Mouse (Mus musculus) ES-E14 (cell line): ENCODE results near the gene Nprl2. TPM values are rescaled to one million over a fixed set of nuclear protein-coding genes. Genes with fewer than 3 reads are reported as not detected.

ENCODE experiments used
- DNase-seq: peaks from one replicate; pipeline ENCODE4 v3.0.0-alpha.2; 2013; ENCODE audit warnings: low read depth, low spot score
- H3K27ac ChIP-seq: 2 replicates; pipeline ENCODE4 v1.5.1; 2012; ENCODE audit warnings: low read depth, mild to moderate bottlenecking, low read length, moderate library complexity, mixed read lengths; ENCODE audit not compliant: poor library complexity, insufficient read depth, severe bottlenecking
- H3K36me3 ChIP-seq: 2 replicates; pipeline ENCODE4 v1.6.1; 2012; ENCODE audit warnings: mild to moderate bottlenecking, low read length, moderate library complexity, mixed read lengths; ENCODE audit not compliant: control insufficient read depth, poor library complexity, insufficient read depth, severe bottlenecking
- H3K4me1 ChIP-seq, 2 experiments: fragments of 150-350 bp in 1 of 2; sonication (generic) in 1 of 2; 2 replicates each; pipeline ENCODE4 v1.6.1; 2012; ENCODE audit warnings: low read length in 2 of 2, mild to moderate bottlenecking in 1 of 2, mixed read lengths in 1 of 2; ENCODE audit not compliant: control insufficient read depth in 2 of 2, insufficient read depth in 2 of 2, poor library complexity in 1 of 2
- H3K4me3 ChIP-seq, 2 experiments: fragments of 150-350 bp in 1 of 2; sonication (generic) in 1 of 2; 2 replicates each; pipeline ENCODE4 v1.5.1; 2012; ENCODE audit warnings: low read length in 2 of 2, low read depth in 1 of 2, mild to moderate bottlenecking in 1 of 2, mixed read lengths in 1 of 2; ENCODE audit not compliant: insufficient read depth in 1 of 2, poor library complexity in 1 of 2, severe bottlenecking in 1 of 2
- H3K9ac ChIP-seq: 2 replicates; pipeline ENCODE4 v1.6.1; 2012; ENCODE audit warnings: low read depth, mild to moderate bottlenecking, low read length, mixed read lengths; ENCODE audit not compliant: poor library complexity, insufficient read depth, severe bottlenecking
- H3K9me3 ChIP-seq: fragments of 150-350 bp; sonication (generic); 2 replicates; pipeline ENCODE4 v1.6.1; 2012; ENCODE audit warnings: low read depth, mild to moderate bottlenecking, low read length; ENCODE audit not compliant: control insufficient read depth, insufficient read depth
- CHD2 ChIP-seq: IDR thresholded peaks from 2 replicates; pipeline ENCODE4 v1.6.1; 2014; ENCODE audit warnings: mild to moderate bottlenecking, low read depth, low read length, inconsistent platforms
- HCFC1 ChIP-seq: IDR thresholded peaks from 2 replicates; pipeline ENCODE4 v1.6.1; 2012; ENCODE audit warnings: low read length, inconsistent platforms, borderline replicate concordance; ENCODE audit not compliant: insufficient read depth
- MAFK ChIP-seq: IDR thresholded peaks from 2 replicates; pipeline ENCODE4 v1.6.1; 2014; ENCODE audit warnings: mild to moderate bottlenecking, low read depth, low read length, inconsistent platforms; ENCODE audit not compliant: insufficient read depth
- ZC3H11A ChIP-seq: IDR thresholded peaks from 2 replicates; pipeline ENCODE4 v1.6.1; 2012; ENCODE audit warnings: low read depth, mild to moderate bottlenecking, inconsistent platforms, low read length, borderline replicate concordance
- ZNF384 ChIP-seq: IDR thresholded peaks from 2 replicates; pipeline ENCODE4 v1.6.1; 2012; ENCODE audit warnings: low read depth, low read length, inconsistent platforms
- in situ Hi-C, 2 experiments: fragments of 600-800 bp; cut with MboI; formaldehyde crosslinking; loops; one replicate each; pipeline ENCODE4 v1.15.1; 2025; ENCODE audit warnings: low sequenced_read_pairs in 2 of 2, inconsistent platforms in 1 of 2; ENCODE audit not compliant: unreplicated experiment in 2 of 2
- total RNA-seq: library from RNA; depleted of rRNA; stranded (reverse); fragments of 300-350 nt; gene quantifications from 2 replicates; pipeline ENCODE4 v1.2.3, GENCODE M21; 2012

Gene Nprl2
- total RNA-seq, 1 experiment = 21.2 TPM

DNA sequence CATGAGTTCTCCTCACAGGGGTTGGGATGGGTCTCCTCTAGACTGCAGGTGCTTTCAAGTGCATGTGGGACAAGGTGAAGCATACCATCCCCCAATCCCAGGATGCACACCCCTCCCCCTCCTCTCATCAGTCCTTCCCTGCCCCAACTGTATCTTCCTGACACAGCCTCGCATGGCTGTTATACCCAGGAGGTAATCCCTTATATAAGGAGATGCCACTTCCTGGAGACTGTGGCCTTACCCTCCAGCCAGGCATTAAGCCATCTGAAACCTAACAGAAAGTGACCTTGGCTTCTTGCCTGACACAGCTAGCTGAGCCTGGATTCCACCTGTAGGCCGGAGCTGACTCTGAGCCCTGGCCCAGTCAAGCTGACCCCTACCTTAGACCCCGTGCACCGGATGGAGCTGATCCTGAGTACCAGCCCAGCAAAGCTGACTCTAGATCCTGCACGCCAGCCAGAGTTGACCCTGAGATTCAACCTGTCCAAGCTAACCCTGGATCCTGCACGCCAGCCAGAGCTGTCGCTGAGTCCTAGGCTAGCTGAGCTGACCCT lies 40.6 kb downstream of the Nprl2 start:
- Histone ChIP-seq H3K27ac (no peak overlapping the region), H3K4me1 (peaks cover 2 to 13% of the 10 kb centered on the region in 2 experiments; a peak in 1 of 4 replicates), H3K4me3 (no peak overlapping the region), H3K9me3 (no peaks in the 10 kb centered on the region), H3K36me3 (no peaks in the 10 kb centered on the region; the same call in 1 of the 2 replicates), H3K9ac (no peak overlapping the region)
- in situ Hi-C loops = no loop called here
- no peak for TF ChIP-seq MAFK
- no peak for TF ChIP-seq HCFC1
- no peak for TF ChIP-seq CHD2
- no peak for TF ChIP-seq ZNF384
- no peak for TF ChIP-seq ZC3H11A
- no peak for DNase-seq

DNA sequence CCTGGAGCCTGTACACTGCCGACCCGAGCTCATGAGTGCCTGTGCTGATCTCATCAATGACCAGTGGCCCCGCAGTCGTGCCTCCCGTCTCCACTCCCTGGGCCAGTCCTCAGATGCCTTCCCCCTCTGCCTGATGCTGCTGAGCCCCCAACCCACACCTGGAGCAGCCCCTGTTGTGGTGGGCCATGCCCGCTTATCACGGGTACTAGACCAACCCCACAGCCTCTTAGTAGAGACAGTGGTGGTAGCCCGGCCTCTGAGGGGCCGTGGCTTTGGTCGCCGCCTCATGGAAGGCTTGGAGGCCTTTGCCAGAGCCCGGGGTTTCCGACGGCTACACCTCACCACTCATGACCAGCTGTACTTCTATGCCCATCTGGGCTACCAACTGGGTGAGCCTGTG lies 41.1 kb downstream of the Nprl2 start:
- no peaks in the 10 kb centered on the region for H3K9me3 ChIP-seq
- H3K4me3 ChIP-seq = no peak overlapping the region
- DNase-seq = no peak
- peaks cover 2 to 13% of the 10 kb centered on the region in 2 experiments; a peak in 2 of 4 replicates for H3K4me1 ChIP-seq
- no peaks in the 10 kb centered on the region; the same call in 1 of the 2 replicates for H3K36me3 ChIP-seq
- in situ Hi-C loops = no loop called here
- no peak overlapping the region for H3K9ac ChIP-seq
- TF ChIP-seq CHD2 = no peak
- no peak for TF ChIP-seq ZC3H11A
- TF ChIP-seq MAFK = no peak
- no peak for TF ChIP-seq ZNF384
- TF ChIP-seq HCFC1 = no peak
- no peak overlapping the region for H3K27ac ChIP-seq

DNA sequence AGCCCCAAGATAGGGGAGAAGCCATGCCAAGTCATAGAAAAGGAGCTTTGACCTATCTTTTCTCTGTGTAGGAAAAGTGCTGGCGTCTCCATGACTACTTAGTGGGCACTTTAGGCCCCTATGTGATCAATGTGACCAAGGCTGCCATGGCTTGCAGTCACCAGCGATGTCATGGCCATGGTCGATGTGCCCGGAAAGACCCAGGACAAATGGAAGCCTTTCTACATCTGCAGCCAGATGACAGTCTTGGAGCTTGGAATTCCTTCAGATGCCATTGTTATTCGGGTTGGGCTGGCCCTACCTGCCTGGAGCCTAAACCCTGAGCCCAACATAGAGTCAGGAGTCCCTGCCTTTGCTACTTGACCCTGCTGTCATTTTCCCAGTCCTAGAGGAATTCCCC lies 44.5 kb downstream of the Nprl2 start:
- no peak for DNase-seq
- Histone ChIP-seq H3K27ac (no peak overlapping the region), H3K9ac (no peak overlapping the region; the same call in 1 of the 2 replicates), H3K9me3 (no peaks in the 10 kb centered on the region), H3K36me3 (peaks cover 19% of the 10 kb centered on the region), H3K4me3 (no peak overlapping the region; a peak in 1 of 4 replicates), H3K4me1 (peaks cover 0 to 21% of the 10 kb centered on the region in 2 experiments; a peak in 2 of 4 replicates)
- in situ Hi-C loops = no loop called here
- TF ChIP-seq ZC3H11A = no peak
- no peak for TF ChIP-seq ZNF384
- TF ChIP-seq HCFC1 = no peak
- no peak for TF ChIP-seq MAFK
- TF ChIP-seq CHD2 = no peak

DNA sequence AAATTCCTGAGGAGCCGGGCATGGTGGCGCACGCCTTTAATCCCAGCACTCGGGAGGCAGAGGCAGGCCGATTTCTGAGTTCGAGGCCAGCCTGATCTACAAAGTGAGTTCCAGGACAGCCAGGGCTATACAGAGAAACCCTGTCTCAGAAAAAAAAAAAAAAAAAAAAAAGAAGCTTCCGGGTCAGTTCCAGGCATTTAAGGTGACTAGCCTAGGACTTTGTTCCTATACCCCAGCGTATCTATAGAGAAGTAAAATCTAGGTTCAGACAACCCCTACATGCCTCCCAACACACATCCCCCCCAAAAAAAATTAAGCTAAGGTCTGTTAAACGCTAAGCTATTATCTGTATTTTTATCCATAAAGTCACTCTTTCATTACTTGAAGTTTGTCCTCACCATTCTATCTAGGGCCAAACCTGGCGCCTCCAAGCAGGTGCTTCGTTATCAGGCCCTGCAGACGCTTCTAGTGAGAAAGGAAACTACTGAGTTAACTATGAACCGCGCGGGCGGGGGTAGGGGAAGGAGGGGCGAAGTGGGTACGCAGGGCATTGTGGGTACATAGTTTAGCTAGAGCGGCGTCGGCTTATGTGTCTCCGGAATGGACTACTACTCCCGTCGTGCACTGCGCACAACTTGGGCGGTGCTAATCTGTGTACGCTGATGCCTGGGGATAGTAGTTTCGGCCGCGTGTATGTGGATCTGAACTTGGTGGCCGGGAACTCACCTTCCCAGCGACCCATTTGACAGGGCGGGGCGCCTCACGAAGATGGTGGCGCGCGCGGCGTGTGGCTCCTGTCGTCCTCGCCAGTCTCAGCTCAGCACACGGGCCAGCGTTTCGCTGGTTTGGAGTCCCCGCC lies 45.2 kb downstream of the Nprl2 start, which contains the start of gene Ifrd2:
Gene Ifrd2 (plus strand): TSS at position 669 of the 859 bp plus-strand sequence.
- Histone ChIP-seq H3K36me3 (peaks cover 26% of the 10 kb centered on the region), H3K9ac (peak within 1 kb of the TSS; percentile 87), H3K27ac (0 out of 2 replicates have a peak within 1 kb of the TSS, but pooled peaks have one; percentile 16), H3K4me3 (peak within 1 kb of the TSS; percentile 83 to 86), H3K4me1 (peaks cover 0 to 17% of the 10 kb centered on the region in 2 experiments; a peak in 2 of 4 replicates), H3K9me3 (no peaks in the 10 kb centered on the region)
- in situ Hi-C loops = no loop called here
- DNase-seq = peak; percentile 95
- TF ChIP-seq HCFC1 = peak; percentile 99
- no peak for TF ChIP-seq ZC3H11A
